Mouse (Mus musculus) gastrocnemius, postnatal 4 days (tissue): ENCODE results near the gene Rsu1. TPM values are rescaled to one million over a fixed set of nuclear protein-coding genes. Genes with fewer than 3 reads are reported as not detected.
"Not testable (repeated sequence)": the region's sequence is repeated elsewhere in the genome, so short reads cannot be mapped to it uniquely, and the experiment has no call there.

Experiments used
- DNase-seq, 2 experiments: peaks; one replicate each; pipeline ENCODE4 v3.0.0; 2021 to 2022; ENCODE audit warnings: low spot score in 2 of 2, mixed read lengths in 2 of 2
- total RNA-seq, 2 experiments: library from RNA; stranded (reverse); gene quantifications; 2 replicates each; pipeline ENCODE4 v1.2.3; 2021

The Rsu1 gene
- total RNA-seq, 2 experiments from 2014 or later: 90.1 to 109 TPM

DNA sequence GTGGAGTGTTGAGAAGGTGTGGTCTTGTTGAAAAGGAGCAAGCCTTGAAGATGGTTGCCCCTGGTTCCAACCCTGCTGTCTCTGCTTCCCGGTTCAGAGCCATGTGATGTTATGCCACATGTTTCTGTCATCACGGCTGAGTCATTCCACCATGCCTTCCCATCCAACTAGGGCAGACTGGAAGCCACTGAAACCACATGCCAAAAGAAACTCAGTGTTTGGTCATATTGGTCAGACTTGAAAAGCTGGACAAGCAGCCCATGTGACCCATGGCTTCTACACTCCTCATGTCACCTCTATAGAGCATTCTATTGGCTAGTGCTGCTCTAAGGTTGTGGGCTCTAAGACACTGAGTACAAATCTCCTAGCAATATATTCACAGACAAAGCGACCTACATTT, 41.5 kb downstream of the Rsu1 start:
- no peak for DNase-seq

DNA sequence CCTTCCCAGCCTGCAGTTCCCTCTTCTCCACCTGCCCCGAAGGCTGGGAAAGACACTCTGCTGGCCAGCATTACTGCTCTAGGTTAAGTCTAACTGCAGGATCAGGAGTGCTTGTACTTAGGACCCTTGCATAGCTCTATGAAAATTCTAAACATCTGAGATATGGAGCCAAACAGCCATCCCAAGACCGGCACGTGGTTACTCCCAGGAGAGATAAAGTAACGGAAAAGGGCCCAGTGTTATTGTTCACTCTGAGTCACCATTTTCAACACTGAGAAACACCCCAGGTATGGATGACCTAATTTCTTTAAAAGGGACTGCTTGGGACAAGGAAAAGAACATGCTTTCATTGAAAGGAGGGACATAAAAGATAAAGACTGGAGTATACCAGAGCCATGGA, 45.2 kb downstream of the Rsu1 start:
- no peak for DNase-seq

DNA sequence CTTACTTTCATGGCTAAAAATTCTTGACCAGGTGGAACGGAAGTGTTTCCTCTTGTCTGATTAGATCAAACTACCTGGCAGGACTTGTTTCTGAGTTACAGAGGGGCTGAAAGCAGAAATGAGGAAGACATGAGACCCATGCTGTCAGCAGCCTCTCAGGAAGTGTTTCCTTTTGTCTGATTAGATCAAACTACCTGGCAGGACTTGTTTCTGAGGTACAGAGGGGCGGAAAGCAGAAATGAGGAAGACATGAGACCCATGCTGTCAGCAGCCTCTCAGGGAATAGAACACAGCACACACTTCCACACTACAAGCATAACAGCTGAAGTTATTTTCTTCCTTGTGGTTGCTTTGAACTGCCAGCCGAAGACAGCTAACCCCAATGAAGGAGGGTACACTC, 46.7 kb downstream of the Rsu1 start:
- no peak for DNase-seq

DNA sequence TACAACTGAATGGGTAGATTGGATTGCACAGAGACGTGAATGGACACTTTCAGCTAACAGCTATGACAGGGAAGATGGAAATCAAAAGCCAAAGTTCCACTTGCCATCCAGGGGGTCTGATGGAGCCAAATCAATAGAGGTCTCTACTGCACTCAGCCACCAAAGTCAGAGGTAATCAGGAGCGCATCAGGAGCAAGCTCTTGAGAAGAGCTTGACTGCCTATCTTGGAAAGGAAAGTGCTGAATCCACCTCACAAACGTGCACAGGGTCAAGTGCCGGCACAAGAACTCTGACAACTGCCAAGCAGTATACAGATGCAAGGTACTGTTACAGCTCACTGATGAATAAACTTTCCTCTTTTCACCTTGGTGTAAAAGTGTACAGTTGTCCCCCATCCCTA, 47.8 kb downstream of the Rsu1 start:
- DNase-seq: no peak

DNA sequence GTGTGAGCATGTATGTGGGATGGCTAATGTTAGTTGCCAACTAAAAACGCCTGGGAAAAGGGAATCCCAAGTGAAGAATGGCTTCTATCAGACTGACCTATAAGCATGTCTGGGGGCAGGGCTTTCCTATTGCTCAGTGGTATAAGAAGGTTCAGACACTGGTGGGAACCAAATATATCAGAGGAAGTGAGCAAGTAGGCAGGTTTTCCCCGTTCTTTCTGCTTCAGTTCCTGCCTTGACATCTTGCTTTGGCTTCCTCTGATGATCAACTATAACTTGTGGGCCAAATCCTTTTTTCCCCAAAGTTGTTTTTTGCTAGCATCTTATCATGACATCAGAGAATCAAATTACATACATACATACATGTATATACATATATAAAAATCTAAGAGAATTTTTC, 51.1 kb downstream of the Rsu1 start:
- DNase-seq: no peak

DNA sequence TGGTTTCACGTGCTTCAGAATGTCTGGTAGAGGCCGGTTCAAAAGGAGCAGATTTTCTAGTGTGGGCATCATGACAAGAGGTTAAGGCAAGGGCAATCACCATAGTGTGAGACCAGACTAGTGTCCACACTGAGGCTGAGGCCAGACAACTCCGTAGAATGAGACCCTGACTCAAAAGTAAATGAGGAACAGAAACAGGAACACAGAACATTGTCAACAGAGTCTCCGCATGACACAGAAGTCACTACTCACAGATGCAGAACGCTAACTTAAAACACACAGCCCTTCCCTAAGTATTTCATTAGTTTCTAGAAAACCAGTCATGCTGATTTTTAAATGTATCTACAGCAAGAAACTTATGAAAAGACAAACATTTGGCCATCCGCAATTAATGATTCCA, 53.1 kb downstream of the Rsu1 start:
- DNase-seq: no peak

DNA sequence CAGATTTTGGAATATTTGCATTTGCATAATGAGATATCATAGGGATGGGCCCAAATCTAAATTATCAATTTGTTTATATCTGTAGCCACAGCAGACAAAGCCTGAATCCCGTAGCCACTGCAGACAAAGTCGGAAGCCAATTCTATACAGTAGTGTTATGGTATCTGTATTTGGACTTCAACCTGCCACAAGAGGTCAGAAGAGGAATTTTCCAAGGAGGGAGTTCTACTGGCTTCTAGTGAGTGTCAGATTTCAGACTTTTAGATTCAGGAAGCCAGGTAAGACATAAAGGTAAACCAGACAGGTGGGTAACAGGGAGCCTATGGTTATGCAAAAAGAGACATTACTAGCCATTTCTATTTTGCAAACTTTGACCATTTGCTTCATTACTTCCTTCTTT, 64.4 kb downstream of the Rsu1 start:
- no peak for DNase-seq

DNA sequence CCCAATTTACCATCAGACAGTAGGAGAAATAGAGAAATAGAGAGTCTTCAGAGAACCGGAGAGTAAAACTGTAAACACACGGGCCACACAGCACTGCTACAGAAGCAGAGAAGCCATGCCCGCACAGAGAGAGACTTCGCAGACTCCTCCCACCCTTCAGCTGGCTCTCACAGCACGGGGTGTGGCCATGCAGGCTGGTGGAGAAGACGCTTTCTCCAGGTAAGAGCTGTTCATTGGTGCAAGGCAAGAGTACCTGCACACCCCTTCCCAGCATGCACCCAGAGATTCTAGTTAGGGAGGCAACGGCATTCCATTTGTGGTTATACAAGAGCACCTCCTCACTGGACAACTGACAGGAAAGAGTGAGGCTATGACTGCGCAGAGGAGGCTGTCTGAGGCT, 64.8 kb downstream of the Rsu1 start:
- DNase-seq: no peak

DNA sequence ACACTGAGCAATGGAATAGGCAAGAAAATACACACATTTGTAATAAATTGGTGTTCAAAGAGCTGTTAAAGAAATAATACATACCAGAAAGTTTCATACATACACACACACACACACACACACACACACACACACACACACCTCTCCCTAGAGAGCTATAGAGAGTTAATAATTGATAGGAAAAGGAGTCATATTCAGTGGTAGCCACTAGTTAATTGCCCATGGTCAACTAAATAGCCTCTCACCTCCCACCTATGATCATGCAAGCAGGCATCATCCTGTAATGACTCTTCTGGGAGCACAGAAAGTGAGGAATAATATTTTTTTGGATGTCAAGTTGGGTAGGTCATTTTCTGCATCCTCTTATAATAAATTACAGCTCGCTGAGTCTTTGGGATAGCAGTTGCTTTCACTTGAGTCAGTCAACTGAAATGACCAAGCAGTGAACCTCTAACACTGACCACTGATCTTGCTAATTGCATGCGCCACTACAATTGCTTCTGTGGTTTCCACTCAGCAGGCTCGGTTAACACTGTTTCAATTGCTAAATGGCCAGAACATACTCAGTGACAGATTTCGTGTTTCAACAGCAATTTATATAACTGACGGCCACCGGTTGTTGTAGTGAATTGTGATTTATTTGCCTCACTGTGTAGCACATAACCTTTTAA, 68.3 kb downstream of the Rsu1 start:
- DNase-seq: no peak

DNA sequence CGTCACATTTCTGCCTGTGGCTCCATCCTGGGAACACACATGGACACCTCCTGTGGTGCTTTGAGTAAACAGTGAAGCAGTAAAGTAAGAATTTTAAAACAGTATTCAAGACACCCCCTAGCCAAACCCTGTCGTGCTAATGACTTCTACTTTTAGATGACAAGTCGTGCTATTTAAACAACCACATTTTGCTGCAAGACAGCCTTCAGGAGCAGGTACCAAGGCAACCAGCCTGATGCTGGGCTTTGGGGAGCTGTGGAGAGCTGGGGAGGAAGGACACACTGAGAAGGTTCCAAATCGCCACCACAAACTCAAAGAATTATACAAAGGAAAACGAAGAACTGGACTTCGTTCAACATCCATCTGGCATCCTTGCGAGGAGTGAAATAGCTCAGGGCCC, 71.5 kb downstream of the Rsu1 start:
- DNase-seq: no peak

DNA sequence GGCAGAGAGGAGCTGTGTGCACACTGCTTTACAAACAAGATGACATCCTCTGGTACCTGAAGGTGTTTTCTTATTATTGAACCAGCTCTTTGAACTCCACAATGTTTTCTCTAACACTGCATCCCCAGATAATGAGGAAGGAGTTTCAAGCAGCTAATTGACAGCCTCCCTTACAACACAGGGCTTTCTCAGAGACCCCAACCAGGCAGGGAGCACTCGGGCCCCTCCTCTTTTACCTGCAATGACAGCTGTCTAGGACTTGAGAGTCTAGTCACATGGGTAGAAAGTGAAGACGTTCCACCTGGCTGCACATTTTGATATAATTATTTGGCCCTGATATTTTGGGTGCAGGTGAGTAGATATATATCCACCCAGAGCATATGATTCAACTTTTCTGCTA, 72.2 kb downstream of the Rsu1 start:
- no peak for DNase-seq

DNA sequence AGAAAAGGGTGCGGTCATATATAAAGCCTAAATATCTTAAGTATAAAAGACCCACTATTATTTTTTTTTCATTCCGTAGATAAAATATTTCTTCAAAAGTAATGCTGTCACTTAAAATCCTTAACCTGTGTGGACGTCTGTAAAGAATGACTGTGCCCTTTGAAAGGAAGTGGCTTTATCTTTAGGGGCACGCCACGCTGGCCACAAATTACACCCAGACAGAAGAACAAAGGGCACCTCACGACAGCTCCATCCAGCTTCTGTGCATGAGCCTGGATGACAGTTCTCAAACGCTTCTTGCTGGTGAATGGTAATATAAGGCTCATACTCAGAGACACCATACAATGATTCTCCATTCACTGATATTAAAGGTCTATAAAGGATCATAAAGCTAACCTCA, 75.7 kb downstream of the Rsu1 start:
- no peak for DNase-seq

DNA sequence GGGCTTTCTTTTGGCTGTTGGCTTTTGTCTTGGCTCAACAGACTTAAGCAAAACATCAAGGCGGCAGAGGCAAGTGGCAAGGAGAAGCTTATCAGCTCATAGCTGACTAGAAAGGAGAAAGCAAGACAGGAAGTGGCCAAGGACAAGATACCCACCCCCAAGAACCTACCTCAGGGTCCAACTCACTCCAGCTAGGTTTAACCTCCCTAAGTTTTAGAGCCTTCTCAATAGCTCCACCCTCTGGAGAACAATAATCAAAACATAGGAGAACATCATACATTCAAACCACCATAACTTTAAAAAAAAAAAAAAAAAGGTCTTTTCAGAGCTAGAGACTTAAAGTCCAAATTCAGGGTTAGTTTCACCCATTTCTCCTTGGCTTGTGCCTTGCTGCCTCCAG, 79.1 kb downstream of the Rsu1 start:
- DNase-seq: no peak

DNA sequence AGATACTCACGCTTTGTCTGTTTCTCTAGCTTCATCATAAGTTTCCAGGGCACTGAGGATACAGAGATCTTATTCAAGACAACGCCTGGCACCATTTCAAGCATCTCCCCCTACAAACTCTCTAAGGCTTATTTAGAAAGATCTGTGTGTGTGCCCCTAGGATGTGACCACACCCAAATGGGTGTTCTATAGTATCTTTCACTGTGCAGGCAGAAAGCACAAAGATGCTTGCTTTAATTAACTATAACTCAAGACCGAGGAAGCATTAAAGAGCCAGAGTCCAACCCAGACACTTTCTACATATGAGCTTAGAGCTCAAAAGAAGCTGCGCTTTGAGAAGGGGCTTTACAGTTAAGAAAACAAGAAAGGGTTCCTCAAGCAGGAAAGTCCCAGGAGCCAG, 80.4 kb downstream of the Rsu1 start:
- DNase-seq: no peak

DNA sequence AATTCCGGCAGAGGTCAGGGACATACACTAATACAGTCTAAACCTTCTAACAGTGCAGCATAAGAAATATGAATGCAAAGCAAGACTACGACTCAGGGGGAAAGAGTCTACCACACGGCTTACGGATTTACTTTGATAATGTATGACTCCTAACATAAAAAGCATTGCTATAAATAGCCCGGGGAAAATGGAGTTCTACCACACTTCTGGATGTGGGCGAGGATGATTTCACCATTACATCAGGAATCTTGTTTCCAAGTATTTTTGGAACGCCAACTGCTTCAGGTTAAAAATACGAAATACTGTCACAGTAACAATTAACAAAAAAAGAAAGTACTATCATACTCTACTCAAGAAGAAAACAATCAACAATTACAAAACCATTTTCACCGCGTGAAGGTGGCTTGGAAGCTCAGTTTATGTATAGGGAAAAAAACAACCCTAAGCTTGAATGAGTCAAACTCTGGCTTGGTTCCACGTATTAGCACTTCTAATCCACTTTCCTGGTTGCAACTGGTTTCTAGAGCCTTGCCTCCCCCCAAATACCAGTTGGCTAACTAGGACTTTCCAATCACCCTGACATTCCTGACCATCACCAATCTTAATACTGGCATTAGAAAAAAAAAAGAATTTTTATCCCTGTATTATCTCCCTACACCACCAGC, 82.3 kb downstream of the Rsu1 start:
- DNase-seq: no peak

DNA sequence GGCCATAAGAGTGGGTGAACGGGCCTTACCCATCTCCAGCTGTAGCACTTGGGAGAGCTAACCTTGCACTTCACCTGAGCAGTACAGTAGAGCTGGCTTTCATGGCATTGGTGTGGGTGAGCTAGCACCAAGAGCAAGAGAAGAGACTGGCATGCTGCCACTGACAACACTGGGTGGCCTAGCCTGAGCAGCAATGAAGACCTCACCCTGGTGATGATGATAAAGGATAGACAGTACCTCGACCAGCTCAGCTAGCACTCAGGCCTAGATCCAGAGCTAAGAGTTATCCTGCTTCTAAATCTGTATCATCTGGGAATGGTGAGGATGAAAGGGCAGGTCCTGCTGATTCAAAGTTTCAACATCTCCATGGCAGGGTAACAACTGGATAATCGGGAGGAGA, 88.1 kb downstream of the Rsu1 start:
- no peak for DNase-seq

DNA sequence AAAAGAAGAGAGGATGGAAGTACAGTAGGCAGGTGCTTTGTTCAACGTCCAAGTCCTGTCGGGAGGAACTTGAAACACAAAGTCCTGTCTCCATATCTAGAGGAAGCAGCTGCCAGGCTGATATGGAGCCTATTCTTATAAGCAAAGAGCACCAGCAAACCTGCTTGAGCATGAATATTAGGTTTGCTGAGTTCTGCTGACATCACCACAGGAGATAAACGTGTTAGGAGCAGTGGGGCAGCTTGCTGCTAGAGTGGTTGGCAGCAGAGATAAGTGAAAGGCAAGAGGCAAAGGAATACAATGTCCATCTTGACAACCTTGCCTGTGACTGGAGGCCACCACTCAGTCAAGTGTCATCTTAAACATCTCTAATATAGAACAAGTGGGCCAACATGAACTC, 89.3 kb downstream of the Rsu1 start:
- DNase-seq: not testable (repeated sequence)

DNA sequence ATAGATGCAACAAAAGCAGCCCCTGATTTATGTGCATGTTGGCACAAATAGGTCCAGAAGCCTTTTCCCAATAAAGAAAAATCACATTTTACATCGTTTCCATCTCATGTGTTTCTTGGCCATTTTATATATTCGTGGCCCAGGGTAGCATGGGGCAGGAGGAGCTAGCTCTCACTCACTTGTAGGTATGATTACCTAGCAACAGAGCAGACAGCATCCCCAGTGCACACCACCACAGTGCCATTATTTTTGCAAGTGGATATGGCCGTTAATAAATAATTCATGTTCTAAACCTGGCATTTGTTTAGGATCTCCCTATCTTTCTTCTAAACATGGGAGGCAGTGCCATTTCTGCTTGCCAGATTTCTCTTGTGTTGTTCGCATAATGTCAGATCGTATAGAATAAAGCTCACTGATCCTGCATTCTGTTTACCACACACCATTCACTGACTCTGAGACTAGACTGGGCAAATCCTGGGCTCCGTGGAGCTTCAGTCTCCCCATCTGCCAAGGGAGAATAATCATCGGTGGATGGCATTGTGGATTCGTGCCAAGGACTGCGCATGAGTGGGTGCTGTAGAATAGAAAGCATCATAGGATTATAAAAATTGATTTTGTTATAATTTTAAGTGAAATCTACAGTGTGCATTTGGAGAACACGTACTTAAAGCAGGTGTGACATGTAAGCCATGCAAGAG, 93.4 kb downstream of the Rsu1 start:
- no peak for DNase-seq

DNA sequence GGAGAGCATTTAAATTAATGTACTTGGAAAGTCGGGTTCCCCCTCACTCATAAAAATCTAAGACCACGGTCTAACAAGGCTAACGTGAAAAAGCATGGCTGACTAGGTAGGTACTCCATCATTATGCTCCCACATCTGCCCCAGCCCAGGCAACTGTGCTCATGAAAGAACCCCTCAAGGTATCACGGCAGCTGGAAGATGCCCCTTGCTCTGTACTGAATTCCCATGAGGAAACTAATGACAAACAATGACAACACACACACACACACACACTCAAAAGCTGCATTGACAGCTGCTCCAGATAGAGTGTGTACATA, 95.0 kb downstream of the Rsu1 start:
- no peak for DNase-seq

DNA sequence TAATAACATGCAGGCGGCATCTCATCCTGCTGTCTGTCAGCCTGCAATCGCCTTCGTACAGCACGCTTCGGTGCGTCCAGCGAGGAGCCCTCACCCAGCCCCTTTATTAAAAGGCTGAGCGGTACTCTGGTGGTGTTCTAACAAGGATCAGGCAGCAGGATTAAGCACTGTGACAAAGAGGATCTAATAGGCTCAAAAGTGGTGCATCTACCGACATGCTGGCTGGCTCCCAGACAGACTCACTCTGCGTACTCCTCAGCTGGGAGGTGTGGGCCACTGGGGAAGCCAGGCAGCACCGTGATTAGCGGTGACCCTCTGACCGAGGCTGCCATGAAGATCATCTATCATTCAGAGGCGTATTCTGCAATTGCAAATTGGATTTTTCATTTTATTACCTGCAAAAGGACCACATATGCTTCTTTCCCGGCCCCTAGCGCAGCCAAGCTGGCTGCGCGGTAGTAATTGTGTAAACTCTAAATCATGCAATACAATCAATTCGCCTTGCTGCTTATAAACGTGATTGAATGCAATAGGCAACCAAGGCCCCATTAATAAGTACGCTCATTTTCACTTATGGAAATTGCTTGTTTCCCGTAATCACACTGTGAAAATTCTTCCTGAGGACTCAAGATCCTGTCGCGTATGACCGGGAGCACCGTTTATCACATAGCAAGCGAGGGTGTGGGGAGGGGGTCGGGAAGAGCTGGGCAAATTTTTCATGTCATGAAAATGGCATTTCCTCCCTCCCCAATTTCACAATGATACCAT, 95.5 kb downstream of the Rsu1 start:
- no peak for DNase-seq

DNA sequence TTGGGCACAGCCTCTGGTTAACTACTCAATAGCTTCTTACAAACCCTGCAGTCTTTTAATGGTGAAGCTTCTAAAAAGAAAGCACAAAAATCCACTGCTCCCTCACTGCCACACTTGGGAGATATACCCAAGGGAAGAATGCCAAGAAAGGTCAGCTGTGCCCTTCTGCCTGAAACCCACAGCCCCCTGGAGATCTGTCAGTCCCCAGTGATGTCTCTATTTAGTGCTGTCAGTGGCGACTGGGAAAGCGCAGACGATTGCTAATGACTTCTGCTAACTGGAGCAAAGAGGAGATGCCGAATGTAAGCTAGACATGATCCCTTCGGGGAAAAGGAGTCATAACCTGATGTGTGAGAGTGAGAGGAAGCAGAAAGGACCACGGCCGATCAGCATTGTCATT, 96.8 kb downstream of the Rsu1 start:
- no peak for DNase-seq

DNA sequence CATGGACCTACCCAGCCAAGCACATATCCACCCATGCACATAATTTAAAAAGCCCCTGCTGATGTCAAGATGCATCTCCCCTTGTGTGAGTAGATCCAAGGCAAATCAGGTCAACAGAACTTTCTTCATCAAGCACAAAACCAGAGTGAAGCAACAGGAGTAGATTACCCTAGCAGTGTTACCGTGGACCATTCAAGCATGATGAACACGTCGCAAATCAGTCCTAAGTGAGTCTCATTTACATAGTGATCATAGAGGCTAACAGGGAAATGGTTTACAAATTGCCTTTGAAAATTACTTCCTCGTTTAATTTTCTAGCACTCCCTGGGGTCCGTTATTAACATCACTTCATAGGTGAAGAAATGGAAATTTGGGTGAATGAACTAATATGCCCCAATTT, 100.6 kb downstream of the Rsu1 start:
- DNase-seq: no peak
